Mouse (Mus musculus) neural tube, embryonic 12.5 days (tissue): ENCODE results near the gene Lgals9. TPM values are rescaled to one million over a fixed set of nuclear protein-coding genes. Genes with fewer than 3 reads are reported as not detected.

ENCODE experiments used
- ATAC-seq: fragments of 200-750 bp; cut with Nextera tagmentation; 2 replicates; pipeline ENCODE4 v1.8.0; 2017; ENCODE audit warnings: low read depth, mild to moderate bottlenecking, moderate TSS enrichment, moderate library complexity; ENCODE audit not compliant: low FRiP score
- H3K27ac ChIP-seq: fragments of 300-500 bp; sonication (generic); 2 replicates; pipeline ENCODE4 v1.5.1; 2016
- H3K27me3 ChIP-seq: fragments of 300-500 bp; sonication (generic); replicated peaks from 2 replicates; pipeline ENCODE4 v1.6.1; 2016; ENCODE audit warnings: mild to moderate bottlenecking
- H3K36me3 ChIP-seq: fragments of 300-500 bp; sonication (generic); 2 replicates; pipeline ENCODE4 v1.6.1; 2016; ENCODE audit warnings: mild to moderate bottlenecking
- H3K4me1 ChIP-seq: fragments of 300-500 bp; sonication (generic); 2 replicates; pipeline ENCODE4 v1.6.1; 2016
- H3K4me2 ChIP-seq: fragments of 300-500 bp; sonication (generic); replicated peaks from 2 replicates; pipeline ENCODE4 v1.6.1; 2016; ENCODE audit warnings: mild to moderate bottlenecking
- H3K4me3 ChIP-seq: fragments of 300-500 bp; sonication (generic); 2 replicates; pipeline ENCODE4 v1.5.1; 2016
- H3K9ac ChIP-seq: fragments of 300-500 bp; sonication (generic); 2 replicates; pipeline ENCODE4 v1.6.1; 2016; ENCODE audit warnings: mild to moderate bottlenecking
- H3K9me3 ChIP-seq: fragments of 300-500 bp; sonication (generic); 2 replicates; pipeline ENCODE4 v1.6.1; 2016; ENCODE audit warnings: mild to moderate bottlenecking
- WGBS: fragments of 180-500 bp; shearing (Covaris S2); methylation state at CpG from one replicate; pipeline ENCODE4 v1.1.7; 2016; 5-methylcytosine and 5-hydroxymethylcytosine counted together
- polyA plus RNA-seq: library from polyadenylated mRNA; unstranded; fragments of >200 nt; fragmentation: Nextera tagmentation; extraction: Ambion mirVana; gene quantifications from 2 replicates; pipeline ENCODE4 v1.2.1, GENCODE M21; 2016

Gene Lgals9
- polyA plus RNA-seq, 1 experiment from 2014 or later: 10.3 TPM

GRCm38 (mm10) chr11:78983539-78983938, 1.2 kb downstream of the Lgals9 start:
- no peaks in the 10 kb centered on the region for H3K27me3 ChIP-seq
- no peaks in the 10 kb centered on the region for H3K4me1 ChIP-seq
- H3K9ac ChIP-seq: no peak overlapping the region
- no peak for ATAC-seq
- H3K4me3 ChIP-seq: no peak overlapping the region
- 83% methylated on average over 7 of the region's 7 CpGs for WGBS
- H3K9me3 ChIP-seq: no peaks in the 10 kb centered on the region
- H3K36me3 ChIP-seq: no peaks in the 10 kb centered on the region
- H3K4me2 ChIP-seq: no peak overlapping the region
- H3K27ac ChIP-seq: no peak overlapping the region

GRCm38 (mm10) chr11:78982513-78983291, 2.0 kb downstream of the Lgals9 start:
- Histone ChIP-seq H3K4me1 (no peaks in the 10 kb centered on the region), H3K36me3 (no peaks in the 10 kb centered on the region), H3K9ac (no peak overlapping the region), H3K4me2 (no peak overlapping the region), H3K27ac (no peak overlapping the region), H3K27me3 (no peaks in the 10 kb centered on the region), H3K9me3 (no peaks in the 10 kb centered on the region), H3K4me3 (no peak overlapping the region)
- whole genome bisulfite sequencing: 90% methylated on average over 12 of the region's 12 CpGs
- no peak for ATAC-seq

- Histone ChIP-seq H3K9me3 (no peaks in the 10 kb centered on the region), H3K4me1 (no peaks in the 10 kb centered on the region), H3K4me3 (no peak overlapping the region), H3K36me3 (no peaks in the 10 kb centered on the region), H3K9ac (no peak overlapping the region), H3K4me2 (no peak overlapping the region), H3K27me3 (no peaks in the 10 kb centered on the region), H3K27ac (no peak overlapping the region)
- ATAC-seq: no peak
- WGBS: 79% methylated on average over 2 of the region's 2 CpGs
Measured at GRCm38 (mm10) chr11:78982042-78982441, 2.7 kb downstream of the Lgals9 start.

- H3K27me3 ChIP-seq: no peaks in the 10 kb centered on the region
- H3K4me1 ChIP-seq: no peaks in the 10 kb centered on the region
- WGBS: 83% methylated on average over 4 of the region's 4 CpGs
- no peak overlapping the region for H3K4me3 ChIP-seq
- ATAC-seq: no peak
- no peaks in the 10 kb centered on the region for H3K9me3 ChIP-seq
- no peak overlapping the region for H3K27ac ChIP-seq
- H3K4me2 ChIP-seq: no peak overlapping the region
- H3K9ac ChIP-seq: no peak overlapping the region
- H3K36me3 ChIP-seq: no peaks in the 10 kb centered on the region
Measured at GRCm38 (mm10) chr11:78980083-78980634, 4.6 kb downstream of the Lgals9 start.

GRCm38 (mm10) chr11:78978176-78979019, 6.3 kb downstream of the Lgals9 start:
- Histone ChIP-seq H3K9ac (no peak overlapping the region), H3K4me1 (0 out of 2 replicates have a peak, but pooled peaks cover 4% of the 10 kb centered on the region)
- WGBS: 86% methylated on average over 12 of the region's 12 CpGs

GRCm38 (mm10) chr11:78976731-78977510, 7.8 kb downstream of the Lgals9 start:
- ATAC-seq: no peak
- H3K4me3 ChIP-seq: no peak overlapping the region
- 74% methylated on average over 8 of the region's 8 CpGs for WGBS

More at GRCm38 (mm10) chr11:78978176-78979019, 6.3 kb downstream of the Lgals9 start:
- Histone ChIP-seq H3K4me3 (no peak overlapping the region), H3K9me3 (no peaks in the 10 kb centered on the region), H3K4me2 (no peak overlapping the region), H3K27ac (no peak overlapping the region), H3K36me3 (no peaks in the 10 kb centered on the region), H3K27me3 (no peaks in the 10 kb centered on the region)
- no peak for ATAC-seq

GRCm38 (mm10) chr11:78973381-78974150, 11.2 kb downstream of the Lgals9 start:
- no peak overlapping the region for H3K27ac ChIP-seq
- H3K36me3 ChIP-seq: no peaks in the 10 kb centered on the region
- no peak overlapping the region for H3K4me3 ChIP-seq
- H3K4me1 ChIP-seq: peaks cover 17% of the 10 kb centered on the region
- no peaks in the 10 kb centered on the region for H3K27me3 ChIP-seq
- peak; percentile 72; the same call in 1 of the 2 replicates for ATAC-seq
- 63% methylated on average over 17 of the region's 17 CpGs for WGBS
- no peak overlapping the region for H3K9ac ChIP-seq
- H3K4me2 ChIP-seq: peak overlapping the region; percentile 26; the same call in 1 of the 2 replicates
- H3K9me3 ChIP-seq: no peaks in the 10 kb centered on the region

More at GRCm38 (mm10) chr11:78976731-78977510, 7.8 kb downstream of the Lgals9 start:
- Histone ChIP-seq H3K4me1 (peaks cover 17% of the 10 kb centered on the region), H3K36me3 (no peaks in the 10 kb centered on the region), H3K4me2 (no peak overlapping the region), H3K27me3 (no peaks in the 10 kb centered on the region), H3K9me3 (no peaks in the 10 kb centered on the region), H3K27ac (no peak overlapping the region), H3K9ac (no peak overlapping the region)

GRCm38 (mm10) chr11:78972811-78973351, 11.9 kb downstream of the Lgals9 start:
- Histone ChIP-seq H3K9ac (no peak overlapping the region), H3K4me1 (peaks cover 17% of the 10 kb centered on the region), H3K4me2 (peak overlapping the region; percentile 26; the same call in 1 of the 2 replicates), H3K9me3 (no peaks in the 10 kb centered on the region), H3K27me3 (no peaks in the 10 kb centered on the region), H3K4me3 (no peak overlapping the region), H3K36me3 (no peaks in the 10 kb centered on the region), H3K27ac (no peak overlapping the region)
- 63% methylated on average over 8 of the region's 8 CpGs for WGBS
- ATAC-seq: no peak

GRCm38 (mm10) chr11:78972328-78972727, 12.4 kb downstream of the Lgals9 start:
- no peak for ATAC-seq
- Histone ChIP-seq H3K27ac (no peak overlapping the region), H3K4me1 (peaks cover 17% of the 10 kb centered on the region), H3K9ac (no peak overlapping the region), H3K27me3 (no peaks in the 10 kb centered on the region), H3K4me3 (no peak overlapping the region), H3K36me3 (no peaks in the 10 kb centered on the region), H3K9me3 (no peaks in the 10 kb centered on the region), H3K4me2 (no peak overlapping the region)
- 34% methylated on average over 6 of the region's 6 CpGs for WGBS

- peaks cover 17% of the 10 kb centered on the region for H3K4me1 ChIP-seq
- ATAC-seq: no peak
- no peaks in the 10 kb centered on the region for H3K9me3 ChIP-seq
- H3K36me3 ChIP-seq: no peaks in the 10 kb centered on the region
- H3K27me3 ChIP-seq: no peaks in the 10 kb centered on the region
- 95% methylated on average over 3 of the region's 3 CpGs for WGBS
- no peak overlapping the region for H3K4me2 ChIP-seq
- no peak overlapping the region for H3K9ac ChIP-seq
- no peak overlapping the region for H3K4me3 ChIP-seq
- H3K27ac ChIP-seq: no peak overlapping the region
Measured at GRCm38 (mm10) chr11:78971746-78972145, 13.0 kb downstream of the Lgals9 start.

GRCm38 (mm10) chr11:78971096-78971495, 13.7 kb downstream of the Lgals9 start:
- H3K4me1 ChIP-seq: peaks cover 17% of the 10 kb centered on the region
- H3K27me3 ChIP-seq: no peaks in the 10 kb centered on the region
- no peak overlapping the region for H3K27ac ChIP-seq
- 88% methylated on average over 8 of the region's 8 CpGs for WGBS
- ATAC-seq: no peak
- no peak overlapping the region for H3K4me3 ChIP-seq
- no peaks in the 10 kb centered on the region for H3K9me3 ChIP-seq
- no peak overlapping the region for H3K9ac ChIP-seq
- H3K36me3 ChIP-seq: no peaks in the 10 kb centered on the region
- H3K4me2 ChIP-seq: no peak overlapping the region
